Mouse (Mus musculus) skeletal muscle tissue, postnatal 0 days (tissue): ENCODE measurements around the gene Plp1. TPM values are rescaled to one million over a fixed set of nuclear protein-coding genes. Genes with fewer than 3 reads are reported as not detected.

Source experiments
- polyA plus RNA-seq: library from polyadenylated mRNA; unstranded; fragments of >200 nt; fragmentation: Nextera tagmentation; extraction: Ambion mirVana; gene quantifications from 2 replicates; pipeline ENCODE4 v1.2.1, GENCODE M21; 2015

Gene Plp1
- polyA plus RNA-seq = 11.9 and 12.6 TPM in 2 replicates

GRCm38 (mm10) chrX:136822371-136822770, at the start of gene Plp1:
TSS of gene Plp1 (plus strand) at chrX:136822671.

DNA sequence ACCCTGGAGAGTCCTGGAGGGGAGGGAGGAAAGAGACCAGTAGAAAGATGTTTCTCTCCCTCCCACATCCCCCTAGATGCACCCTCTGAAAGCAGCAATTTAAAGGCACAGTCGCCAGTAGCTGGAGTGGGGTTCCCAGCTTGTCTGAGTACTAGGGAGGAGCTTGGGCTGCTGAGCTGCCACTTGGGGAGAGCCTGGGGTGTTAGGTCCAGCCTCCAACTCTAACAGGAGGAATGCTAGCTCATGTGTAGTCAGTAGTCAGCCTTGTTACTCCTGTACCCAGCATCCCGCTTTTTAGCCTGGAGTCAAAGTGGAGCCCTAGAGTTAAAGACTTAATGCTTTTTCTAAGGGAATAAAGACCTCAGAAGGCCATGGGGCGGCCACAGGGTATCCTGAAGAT, 42.4 kb upstream of the Plp1 start, which contains the start of gene Glra4:
TSS of gene Glra4 (minus strand) at position 101 of the 400 bp plus-strand sequence.

DNA sequence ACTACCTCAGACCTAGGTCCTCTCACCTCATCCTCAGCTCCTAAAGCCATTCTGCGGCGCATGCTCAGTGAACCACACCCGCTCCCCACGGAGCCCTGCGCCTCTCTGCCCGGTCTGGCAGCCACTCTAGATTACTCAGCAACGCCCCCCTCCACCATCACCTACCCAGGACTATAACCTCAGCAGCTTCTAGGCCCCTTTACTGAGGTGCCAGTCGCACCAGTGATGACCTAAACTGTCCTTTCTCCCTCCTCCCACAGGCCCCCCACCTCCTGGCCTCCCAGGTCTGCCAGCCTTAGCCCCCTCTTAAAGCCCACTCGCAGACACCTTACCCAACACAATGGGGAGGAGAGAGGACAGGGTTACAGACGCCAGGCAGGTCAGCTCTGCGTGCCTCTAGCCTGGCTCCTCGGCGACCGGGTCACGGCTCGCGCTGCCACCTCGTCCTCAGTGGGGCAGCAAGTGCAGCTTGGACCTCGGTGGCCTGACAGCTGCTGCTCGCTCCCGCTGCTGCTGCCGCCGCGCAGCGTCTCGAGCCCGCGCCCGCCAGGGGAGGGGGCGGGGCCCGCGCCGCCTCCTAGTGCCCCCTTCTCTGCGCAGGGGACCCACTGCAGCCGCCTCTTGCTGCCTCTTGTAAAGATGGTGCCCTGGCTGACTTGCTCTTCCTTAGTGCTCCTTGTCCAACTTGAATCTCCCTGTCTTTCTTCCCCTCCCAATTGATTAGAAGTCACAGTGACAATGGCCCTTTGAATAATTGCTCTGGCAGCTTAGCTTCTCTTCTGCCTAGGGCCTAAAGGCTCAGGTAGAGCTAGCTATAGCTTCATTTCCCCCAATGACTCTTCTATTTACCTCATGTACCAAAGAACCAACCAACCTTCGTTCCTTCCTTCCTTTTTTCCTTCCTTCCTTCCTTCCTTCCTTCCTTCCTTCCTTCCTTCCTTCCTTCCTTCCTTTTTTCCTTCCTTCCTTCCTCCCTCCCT, 45.9 kb downstream of the Plp1 start, which contains the start of gene Rab9b:
TSS of gene Rab9b (minus strand) at position 695 of the 980 bp plus-strand sequence.

Other genes with a start within 250 kb of the Plp1 start
- gene Tceal3, start 231.8 kb upstream of the Plp1 start, polyA plus RNA-seq = 55.0 and 81.0 TPM in 2 replicates
- gene Tceal1, start 114.7 kb upstream of the Plp1 start, polyA plus RNA-seq = 26.9 and 28.2 TPM in 2 replicates
- gene Morf4l2, start 79.0 kb upstream of the Plp1 start, polyA plus RNA-seq = 285 and 354 TPM in 2 replicates
- gene Glra4, start 42.5 kb upstream of the Plp1 start, polyA plus RNA-seq = not detected in 2 replicates
- 0.45 and 0.74 TPM in 2 replicates for gene Rab9b, start 46.1 kb downstream of the Plp1 start, polyA plus RNA-seq
- not detected in 2 replicates for gene H2bfm, start 104.7 kb downstream of the Plp1 start, polyA plus RNA-seq
- 12.8 and 13.7 TPM in 2 replicates for gene Tmsb15b2, start 152.8 kb downstream of the Plp1 start, polyA plus RNA-seq
- gene Tmsb15l, start 154.2 kb downstream of the Plp1 start, polyA plus RNA-seq = 1.4 and 1.5 TPM in 2 replicates
- 9.7 and 12.0 TPM in 2 replicates for gene Tmsb15b1, start 154.2 kb downstream of the Plp1 start, polyA plus RNA-seq
- 0.33 and 0.34 TPM in 2 replicates for gene Zcchc18, start 170.5 kb downstream of the Plp1 start, polyA plus RNA-seq
- gene Slc25a53, start 215.6 kb downstream of the Plp1 start, polyA plus RNA-seq = 4.3 TPM in 2 replicates
- 1.9 and 2.6 TPM in 2 replicates for gene Fam199x, start 226.9 kb downstream of the Plp1 start, polyA plus RNA-seq